ENCODE assay signal across 26 mouse cellular contexts in genomic region chr5:52357175-52357754, GRCm38 (mm10). TPM values are rescaled to one million over a fixed set of nuclear protein-coding genes. Genes with fewer than 3 reads are reported as not detected.
A peak's percentile ranks its signal among the peaks of the same experiment; 100 is the strongest.
DNase-seq lines count a peak whose midpoint lies in the region; ATAC-seq and TF ChIP-seq lines count a peak whose summit lies in the region.
"Had no signal": no experiment of that assay in that cellular context is flagged by ENCODE, and none has a peak within 500 bp of the region (broad histone marks: within the 10 kb centered on the region; RNA-seq: fewer than 3 reads in every experiment).

No protein-coding gene starts in this region.

- H3K36me3 ChIP-seq in neural tube, embryonic 14.5 days (ENCODE audit: control insufficient read depth, insufficient read depth, low read length) = no peaks in the 10 kb centered on the region
- H3K36me3 ChIP-seq in intestine, postnatal 0 days (ENCODE audit: control insufficient read depth, insufficient read depth) = no peaks in the 10 kb centered on the region
- no peaks in the 10 kb centered on the region for H3K36me3 ChIP-seq in kidney, embryonic 16.5 days (ENCODE audit: insufficient read depth, low read length)
- H3K36me3 ChIP-seq: embryonic facial prominence, embryonic 10.5 days; forebrain, embryonic 15.5 days; heart, embryonic 15.5 days; liver, embryonic 13.5 days; neural tube, embryonic 15.5 days had no signal

- H3K9ac ChIP-seq in neural tube, embryonic 14.5 days (replicated peaks; ENCODE audit: low read depth, low read length) = no peak overlapping the region
- H3K9ac ChIP-seq in intestine, postnatal 0 days (ENCODE audit: low read depth, low read length) = no peak overlapping the region
- no peak overlapping the region for H3K9ac ChIP-seq in kidney, embryonic 16.5 days (replicated peaks; ENCODE audit: low read length)
- H3K9ac ChIP-seq: forebrain, embryonic 15.5 days; heart, embryonic 15.5 days; hindbrain, embryonic 14.5 days; liver, embryonic 13.5 days; neural tube, embryonic 15.5 days had no signal

- no peak overlapping the region for H3K4me3 ChIP-seq in neural tube, embryonic 14.5 days (ENCODE audit: low read depth, low read length)
- no peak overlapping the region for H3K4me3 ChIP-seq in intestine, postnatal 0 days (ENCODE audit: low read depth, low read length)
- no peak overlapping the region for H3K4me3 ChIP-seq in kidney, embryonic 16.5 days (ENCODE audit: low read length)
- H3K4me3 ChIP-seq: embryonic facial prominence, embryonic 10.5 days; forebrain, embryonic 15.5 days; heart, embryonic 15.5 days; layer of hippocampus, adult 2 months; liver, embryonic 13.5 days; myocyte; neural tube, embryonic 15.5 days had no signal

- H3K27me3 ChIP-seq in neural tube, embryonic 14.5 days (ENCODE audit: control insufficient read depth, insufficient read depth, low read length) = no peaks in the 10 kb centered on the region
- H3K27me3 ChIP-seq in intestine, postnatal 0 days (replicated peaks; ENCODE audit: control insufficient read depth, insufficient read depth, low read length) = no peaks in the 10 kb centered on the region
- no peaks in the 10 kb centered on the region for H3K27me3 ChIP-seq in kidney, embryonic 16.5 days (ENCODE audit: insufficient read depth, low read length)
- H3K27me3 ChIP-seq: forebrain, embryonic 15.5 days; heart, embryonic 15.5 days; liver, embryonic 13.5 days; neural tube, embryonic 15.5 days had no signal

- no peaks in the 10 kb centered on the region for H3K9me3 ChIP-seq in neural tube, embryonic 14.5 days (ENCODE audit: control insufficient read depth, low read length)
- no peaks in the 10 kb centered on the region for H3K9me3 ChIP-seq in intestine, postnatal 0 days (ENCODE audit: control insufficient read depth)
- H3K9me3 ChIP-seq in kidney, embryonic 16.5 days (ENCODE audit: low read length) = no peaks in the 10 kb centered on the region
- H3K9me3 ChIP-seq: embryonic facial prominence, embryonic 10.5 days; forebrain, embryonic 15.5 days; heart, embryonic 15.5 days; liver, embryonic 13.5 days; neural tube, embryonic 15.5 days had no signal

- DNase-seq in neural tube, embryonic 10.5 days (ENCODE audit: extremely low spot score, low spot score) = no peak
- peak; percentile 59 for DNase-seq in yolk sac, embryonic 10.5 days (ENCODE audit: low spot score)
- DNase-seq in urinary bladder, postnatal 14 days (ENCODE audit: low spot score) = no peak
- DNase-seq in spleen, adult 12 weeks (ENCODE audit: low spot score) = no peak
- no peak for DNase-seq in urinary bladder, adult 18-20 months (ENCODE audit: low spot score in 2 of 2)
- DNase-seq: adrenal gland, postnatal 36 days; cerebellum, adult 9-10 months; gastrocnemius, postnatal 25 days; heart, postnatal 36 days; liver, embryonic 13.5 days; lung, postnatal 4 days; thymus, adult 2 months had no signal

- ATAC-seq in neural tube, embryonic 14.5 days (ENCODE audit: low read depth) = peak; percentile 67
- peak; percentile 13; the same call in 1 of the 2 replicates for ATAC-seq in intestine, postnatal 0 days
- peak; percentile 50; the same call in 1 of the 2 replicates for ATAC-seq in kidney, embryonic 16.5 days (ENCODE audit: low FRiP score, low TSS enrichment)
- ATAC-seq: forebrain, embryonic 15.5 days; inflammation-experienced regulatory T-cells, adult 6 months; midbrain, embryonic 16.5 days had no signal

- H3K4me2 ChIP-seq in neural tube, embryonic 14.5 days (ENCODE audit: low read depth, low read length) = no peak overlapping the region
- peak overlapping the region; percentile 1; the same call in 1 of the 2 replicates for H3K4me2 ChIP-seq in intestine, postnatal 0 days (replicated peaks; ENCODE audit: low read depth)
- no peak overlapping the region for H3K4me2 ChIP-seq in kidney, embryonic 16.5 days (replicated peaks; ENCODE audit: low read depth, low read length)
- H3K4me2 ChIP-seq: forebrain, embryonic 15.5 days; heart, embryonic 15.5 days; hindbrain, embryonic 14.5 days; liver, embryonic 13.5 days; neural tube, embryonic 15.5 days had no signal

- H3K27ac ChIP-seq in neural tube, embryonic 14.5 days (ENCODE audit: low read depth, low read length) = no peak overlapping the region
- no peak overlapping the region for H3K27ac ChIP-seq in intestine, postnatal 0 days (ENCODE audit: low read depth, low read length)
- H3K27ac ChIP-seq in kidney, embryonic 16.5 days (ENCODE audit: low read length) = peak overlapping the region; percentile 57; the same call in 1 of the 2 replicates
- H3K27ac ChIP-seq: embryonic facial prominence, embryonic 10.5 days; forebrain, embryonic 15.5 days; heart, embryonic 15.5 days; hindbrain, embryonic 14.5 days; layer of hippocampus, adult 2 months; liver, embryonic 13.5 days; neural tube, embryonic 15.5 days; stomach, postnatal 0 days had no signal

- TF ChIP-seq CTCF in intestine, postnatal 0 days (IDR thresholded peaks at IDR 0.05; ENCODE audit: low read depth) = no peak

- no peaks in the 10 kb centered on the region for H3K4me1 ChIP-seq in neural tube, embryonic 14.5 days (ENCODE audit: control insufficient read depth, insufficient read depth, low read length)
- H3K4me1 ChIP-seq in intestine, postnatal 0 days (replicated peaks; ENCODE audit: control insufficient read depth, insufficient read depth, low read length) = 0 out of 2 replicates have a peak, but pooled peaks cover 3% of the 10 kb centered on the region
- peaks cover 9% of the 10 kb centered on the region; the same call in 1 of the 2 replicates for H3K4me1 ChIP-seq in kidney, embryonic 16.5 days (ENCODE audit: insufficient read depth, low read length)
- H3K4me1 ChIP-seq: forebrain, embryonic 15.5 days; liver, embryonic 13.5 days had no signal

- 28% methylated on average over 9 of the region's 9 CpGs for WGBS in neural tube, embryonic 14.5 days
- 34% methylated on average over 9 of the region's 9 CpGs for WGBS in intestine, postnatal 0 days
- WGBS in kidney, embryonic 16.5 days = 49% methylated on average over 9 of the region's 9 CpGs

RNA-seq across cellular contexts. Expression of gene Sod3, which starts 6.3 kb away (rescaled TPM):
- polyA plus RNA-seq in neural tube, embryonic 14.5 days (2014; fragmentation: Nextera tagmentation; extraction: Ambion mirVana) = 0.92 and 2.0 TPM in 2 replicates
- 6.5 and 11.3 TPM in 2 replicates for polyA plus RNA-seq in intestine, postnatal 0 days (2015; fragmentation: Nextera tagmentation; extraction: Ambion mirVana)
- polyA plus RNA-seq in kidney, embryonic 16.5 days (2015; fragmentation: Nextera tagmentation; extraction: Ambion mirVana) = 28.1 and 28.2 TPM in 2 replicates
- polyA plus RNA-seq: inflammation-experienced regulatory T-cells, adult 6 months; limb, embryonic 11.5 days had no signal

Comparison
In these comparisons a context has a peak if more than half of its experiments do, and no peak if none do; other contexts are left out.
1. ATAC-seq: peak in every context shown above with its lines; median percentile 67 in neural tube, embryonic 14.5 days; 50 in kidney, embryonic 16.5 days; 13 in intestine, postnatal 0 days.